Mouse (Mus musculus) stomach, postnatal 0 days (tissue): ENCODE results near the gene Igf2r. TPM values are rescaled to one million over a fixed set of nuclear protein-coding genes. Genes with fewer than 3 reads are reported as not detected.

Source experiments
- ATAC-seq: fragments of 200-750 bp; cut with Nextera tagmentation; 2 replicates; pipeline ENCODE4 v1.8.0; 2017; ENCODE audit not compliant: low FRiP score, low TSS enrichment
- DNase-seq: peaks from one replicate; pipeline ENCODE4 v3.0.0-alpha.2; 2016; ENCODE audit warnings: low spot score
- H3K27ac ChIP-seq: fragments of 300-500 bp; sonication (generic); replicated peaks from 2 replicates; pipeline ENCODE4 v1.5.1; 2014; ENCODE audit warnings: mild to moderate bottlenecking, control low read depth
- H3K27me3 ChIP-seq: fragments of 300-500 bp; sonication (generic); 2 replicates; pipeline ENCODE4 v1.6.1; 2014; ENCODE audit warnings: low read length; ENCODE audit not compliant: control insufficient read depth, insufficient read depth
- H3K36me3 ChIP-seq: fragments of 300-500 bp; sonication (generic); 2 replicates; pipeline ENCODE4 v1.6.1; 2014; ENCODE audit warnings: low read length, mixed read lengths; ENCODE audit not compliant: control insufficient read depth, insufficient read depth
- H3K4me1 ChIP-seq: fragments of 300-500 bp; sonication (generic); replicated peaks from 2 replicates; pipeline ENCODE4 v1.6.1; 2014; ENCODE audit warnings: antibody characterized with exemption; ENCODE audit not compliant: control insufficient read depth, insufficient read depth
- H3K4me2 ChIP-seq: fragments of 300-500 bp; sonication (generic); replicated peaks from 2 replicates; pipeline ENCODE4 v1.6.1; 2014; ENCODE audit warnings: low read depth, mild to moderate bottlenecking, control low read depth, moderate library complexity
- H3K4me3 ChIP-seq: fragments of 300-500 bp; sonication (generic); 2 replicates; pipeline ENCODE4 v1.5.1; 2014; ENCODE audit warnings: low read depth, low read length, control low read depth
- H3K9ac ChIP-seq: fragments of 300-500 bp; sonication (generic); 2 replicates; pipeline ENCODE4 v1.6.1; 2014; ENCODE audit warnings: mild to moderate bottlenecking, low read length, control low read depth, mixed read lengths
- H3K9me3 ChIP-seq: fragments of 300-500 bp; sonication (generic); 2 replicates; pipeline ENCODE4 v1.6.1; 2016; ENCODE audit warnings: low read length; ENCODE audit not compliant: control insufficient read depth
- CTCF ChIP-seq: IDR thresholded peaks from 2 replicates; pipeline ENCODE4 v1.5.1; 2016; ENCODE audit warnings: antibody characterized with exemption, low read depth, mild to moderate bottlenecking, moderate library complexity
- EP300 ChIP-seq: optimal IDR thresholded peaks from 2 replicates; pipeline ENCODE3; 2016; ENCODE audit warnings: antibody characterized with exemption
- WGBS: fragments of 180-500 bp; shearing (Covaris S2); extraction: QIAGEN DNeasy Blood & Tissue Kit; methylation state at CpG from one replicate; pipeline ENCODE4 v1.1.7; 2014; 5-methylcytosine and 5-hydroxymethylcytosine counted together
- polyA plus RNA-seq: library from polyadenylated mRNA; unstranded; fragments of >200 nt; fragmentation: Nextera tagmentation; extraction: Ambion mirVana; gene quantifications from 2 replicates; pipeline ENCODE4 v1.2.1, GENCODE M21; 2015

Gene Igf2r
- polyA plus RNA-seq, 1 experiment from 2014 or later: 9.6 TPM

DNA sequence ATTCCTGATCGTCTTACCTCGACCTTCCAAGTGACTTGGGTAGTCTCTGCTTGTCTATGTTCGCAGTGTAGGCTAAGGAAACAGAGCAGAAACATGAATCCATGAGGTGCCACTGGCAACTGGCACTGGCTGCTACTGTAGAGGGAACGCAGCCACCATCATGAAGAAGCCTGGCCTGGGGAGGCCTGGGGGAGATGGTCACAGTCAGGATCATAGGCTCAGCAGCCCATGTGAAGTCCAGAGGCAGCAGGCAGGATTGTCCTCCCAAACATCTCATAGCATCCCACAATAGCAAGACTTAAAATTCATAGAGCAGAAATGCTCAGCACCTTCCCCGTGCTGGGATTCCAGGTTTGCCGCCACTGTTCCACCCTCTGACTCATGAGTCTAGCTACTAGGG lies 39.4 kb upstream of the Igf2r start:
- Histone ChIP-seq H3K9me3 (no peaks in the 10 kb centered on the region), H3K4me2 (no peak overlapping the region), H3K27ac (no peak overlapping the region), H3K9ac (no peak overlapping the region), H3K27me3 (no peaks in the 10 kb centered on the region), H3K4me3 (no peak overlapping the region), H3K36me3 (no peaks in the 10 kb centered on the region), H3K4me1 (no peaks in the 10 kb centered on the region)
- TF ChIP-seq CTCF: no peak
- no peak for TF ChIP-seq EP300
- WGBS: 78% methylated on average over 6 of the region's 6 CpGs
- ATAC-seq (no peak), DNase-seq (peak; percentile 12)

DNA sequence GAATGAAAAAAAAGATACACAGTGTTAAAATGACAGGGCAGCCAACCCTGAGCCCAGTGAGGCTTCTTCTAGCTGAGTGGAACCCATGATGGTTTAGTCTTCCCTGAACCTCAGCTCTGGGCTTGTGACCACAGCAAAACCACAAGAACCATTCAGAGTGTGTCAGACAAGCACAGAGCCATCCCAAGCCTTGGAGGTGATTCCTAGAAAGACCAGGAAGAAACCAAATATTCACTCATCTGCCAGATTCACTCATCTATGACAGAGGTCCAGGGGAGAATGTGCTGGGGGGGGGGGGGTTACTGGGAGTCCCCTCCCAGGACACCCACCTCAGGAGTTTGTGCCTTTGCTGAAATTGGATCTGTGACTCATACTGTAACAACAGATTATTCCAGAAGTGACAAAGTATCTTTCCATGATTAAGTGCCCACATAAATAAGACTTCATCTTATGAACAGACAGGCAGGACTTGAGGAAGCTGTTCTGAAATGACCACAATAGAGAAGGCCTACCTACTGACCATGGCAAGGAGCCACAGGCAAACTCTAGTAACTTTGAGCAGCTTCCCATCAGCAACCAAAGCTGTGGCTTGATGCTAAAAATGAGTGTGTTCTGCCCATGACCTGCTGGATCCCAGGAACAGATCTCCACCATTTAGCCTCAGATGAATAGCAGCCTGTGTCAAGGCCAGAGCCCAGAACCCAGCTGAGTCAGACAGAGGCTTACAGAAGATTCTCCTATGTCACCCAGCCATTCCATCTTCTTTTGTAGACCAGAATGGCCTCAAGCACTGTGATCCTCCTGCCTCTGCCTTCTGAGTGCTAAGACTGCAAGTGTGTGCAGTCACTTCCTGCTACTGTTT lies 35.4 kb upstream of the Igf2r start:
- TF ChIP-seq EP300: no peak
- TF ChIP-seq CTCF: no peak
- no peak overlapping the region for H3K4me2 ChIP-seq
- no peaks in the 10 kb centered on the region for H3K36me3 ChIP-seq
- H3K4me3 ChIP-seq: no peak overlapping the region
- no peaks in the 10 kb centered on the region for H3K4me1 ChIP-seq
- no peak for ATAC-seq
- no peak overlapping the region for H3K27ac ChIP-seq
- DNase-seq: no peak
- no peaks in the 10 kb centered on the region for H3K9me3 ChIP-seq
- H3K27me3 ChIP-seq: no peaks in the 10 kb centered on the region
- no peak overlapping the region for H3K9ac ChIP-seq

DNA sequence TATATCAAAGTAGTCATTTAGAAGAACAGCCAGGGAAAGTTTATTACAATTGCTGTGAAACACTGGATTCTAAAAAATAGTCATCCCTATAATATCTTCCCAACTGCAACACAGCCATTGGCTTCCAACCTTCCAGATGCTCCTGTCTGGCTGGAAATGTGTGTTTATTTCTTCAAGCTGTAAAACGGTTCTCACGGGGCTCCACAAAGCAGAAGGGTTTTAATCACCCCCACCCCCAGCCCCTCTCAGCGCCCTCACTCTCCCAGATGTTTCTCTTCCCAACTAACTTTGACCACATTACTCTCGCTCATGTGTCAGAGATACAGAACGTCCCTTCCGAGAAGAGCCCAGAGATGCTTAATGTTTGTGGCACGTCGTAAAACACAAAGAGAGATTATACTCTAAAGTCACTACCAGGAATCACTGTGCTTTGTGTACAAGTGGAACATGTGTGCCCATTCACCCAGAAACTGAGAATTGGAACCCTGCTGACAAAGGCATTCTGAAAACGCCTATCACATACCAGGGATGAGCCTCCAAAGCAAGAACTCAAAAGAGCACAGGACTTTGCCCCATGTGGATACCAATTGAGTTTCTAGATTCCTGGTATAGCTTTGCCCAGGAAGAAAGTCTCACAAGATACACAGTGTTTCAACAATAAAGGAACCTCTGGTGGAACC lies 32.5 kb upstream of the Igf2r start:
- TF ChIP-seq EP300: no peak
- no peak for TF ChIP-seq CTCF
- no peaks in the 10 kb centered on the region for H3K36me3 ChIP-seq
- no peak overlapping the region for H3K4me3 ChIP-seq
- ATAC-seq (no peak), DNase-seq (no peak)
- no peaks in the 10 kb centered on the region for H3K9me3 ChIP-seq
- H3K9ac ChIP-seq: no peak overlapping the region
- no peak overlapping the region for H3K27ac ChIP-seq
- no peaks in the 10 kb centered on the region for H3K4me1 ChIP-seq
- no peaks in the 10 kb centered on the region for H3K27me3 ChIP-seq
- no peak overlapping the region for H3K4me2 ChIP-seq
- WGBS: 45% methylated on average over 9 of the region's 9 CpGs

DNA sequence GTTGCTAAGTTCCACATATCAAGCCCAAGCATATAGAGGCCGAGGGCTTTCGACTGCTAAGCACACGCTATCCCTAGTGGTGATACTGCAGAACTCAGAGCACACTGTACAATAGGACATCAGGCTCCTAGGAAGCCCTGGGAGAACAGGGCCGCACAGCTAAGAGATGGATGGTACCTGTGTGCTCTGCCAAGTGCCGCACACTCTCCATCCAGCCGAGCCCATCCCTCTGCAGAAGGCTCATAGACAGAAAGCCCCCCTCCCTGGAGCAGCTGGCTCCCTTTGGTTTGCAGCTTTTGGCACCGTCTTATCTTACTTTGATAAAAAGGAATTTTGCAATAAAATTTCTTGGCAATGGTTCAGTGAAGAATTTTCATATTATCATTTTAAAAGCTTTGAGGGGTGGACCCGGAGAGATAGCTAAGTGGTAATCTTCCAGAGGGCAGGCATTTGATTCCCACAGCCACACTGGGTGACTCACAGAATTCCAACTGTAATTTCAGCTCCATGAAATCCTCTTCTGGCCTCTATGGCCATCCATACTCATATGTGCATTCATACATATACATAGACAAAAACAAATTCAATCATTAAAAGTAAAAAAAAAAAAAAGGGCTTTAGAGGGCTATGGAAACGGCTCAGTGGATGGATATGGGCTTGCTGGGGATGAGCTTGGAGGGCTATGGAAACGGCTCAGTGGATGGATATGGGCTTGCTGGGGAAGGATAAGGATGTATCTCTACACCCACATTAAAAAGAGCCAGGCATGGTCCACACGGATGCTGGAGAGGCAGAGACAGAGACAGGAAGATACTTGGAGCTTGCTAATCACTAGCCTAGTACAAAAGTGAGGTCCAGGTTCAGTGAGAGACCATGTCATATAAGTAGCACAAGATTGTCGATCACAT lies 30.2 kb upstream of the Igf2r start:
- Histone ChIP-seq H3K4me2 (no peak overlapping the region), H3K9me3 (no peaks in the 10 kb centered on the region), H3K4me3 (no peak overlapping the region), H3K9ac (no peak overlapping the region), H3K27me3 (no peaks in the 10 kb centered on the region), H3K4me1 (peaks cover 3% of the 10 kb centered on the region; the same call in 1 of the 2 replicates), H3K27ac (no peak overlapping the region), H3K36me3 (no peaks in the 10 kb centered on the region)
- ATAC-seq: peak; percentile 80
- WGBS: 57% methylated on average over 12 of the region's 12 CpGs
- TF ChIP-seq CTCF: peak; percentile 58
- TF ChIP-seq EP300: no peak
- DNase-seq: no peak

DNA sequence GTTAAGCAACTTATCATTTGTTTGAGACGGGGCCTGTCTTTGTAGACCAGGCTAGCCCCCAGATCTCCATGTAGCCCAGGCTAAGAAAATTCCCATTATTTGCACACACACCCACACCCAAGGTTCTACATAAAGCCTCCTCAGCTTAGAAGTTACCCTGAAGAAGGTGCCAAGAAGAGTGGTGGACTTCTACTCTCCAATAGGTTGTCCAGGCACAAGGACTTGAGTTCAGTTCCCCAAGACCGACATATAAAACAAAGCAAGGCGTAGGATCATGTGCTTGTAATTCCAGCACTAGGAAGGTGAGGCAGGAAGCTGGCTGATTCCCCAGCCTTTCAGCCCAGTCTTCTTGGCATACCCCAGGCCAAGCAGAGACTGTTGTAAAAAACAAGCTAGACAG lies 29.1 kb upstream of the Igf2r start:
- ATAC-seq: no peak
- H3K4me3 ChIP-seq: no peak overlapping the region
- H3K9me3 ChIP-seq: no peaks in the 10 kb centered on the region
- 84% methylated on average over 3 of the region's 3 CpGs for WGBS
- H3K4me2 ChIP-seq: no peak overlapping the region
- H3K36me3 ChIP-seq: no peaks in the 10 kb centered on the region
- no peak overlapping the region for H3K27ac ChIP-seq
- H3K27me3 ChIP-seq: no peaks in the 10 kb centered on the region
- no peak for DNase-seq
- H3K4me1 ChIP-seq: peaks cover 5% of the 10 kb centered on the region; the same call in 1 of the 2 replicates
- no peak for TF ChIP-seq CTCF
- TF ChIP-seq EP300: no peak
- H3K9ac ChIP-seq: no peak overlapping the region
